Mouse (Mus musculus): Measurements from ENCODE around the gene Bhlhe23.

Bhlhe23 gene

GRCm38 (mm10) chr2:180725856-180726629 lies 50.7 kb downstream of the Bhlhe23 start:
- DNase-seq (ENCODE audit: low spot score in 2 of 2) = no peak

DNA sequence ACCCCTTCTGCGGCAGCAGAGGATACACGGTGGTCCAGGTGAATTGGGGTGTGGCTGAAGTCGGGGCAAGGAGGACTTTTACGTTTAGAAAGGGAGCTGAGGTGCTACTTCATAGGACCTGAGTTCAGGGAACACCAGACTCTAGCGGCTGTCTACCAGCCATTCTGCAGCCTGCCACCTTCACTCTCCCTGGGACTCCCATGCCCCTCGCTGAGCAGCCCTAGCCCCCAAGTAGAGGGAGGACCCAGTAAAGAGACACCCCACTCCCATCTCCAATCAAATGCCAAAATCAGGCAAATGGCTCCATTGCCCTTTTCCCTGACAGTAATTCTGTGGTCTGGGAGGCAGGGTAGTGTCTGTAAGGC lies 51.3 kb downstream of the Bhlhe23 start:
- no peak for DNase-seq (ENCODE audit: low spot score in 2 of 2)

DNA sequence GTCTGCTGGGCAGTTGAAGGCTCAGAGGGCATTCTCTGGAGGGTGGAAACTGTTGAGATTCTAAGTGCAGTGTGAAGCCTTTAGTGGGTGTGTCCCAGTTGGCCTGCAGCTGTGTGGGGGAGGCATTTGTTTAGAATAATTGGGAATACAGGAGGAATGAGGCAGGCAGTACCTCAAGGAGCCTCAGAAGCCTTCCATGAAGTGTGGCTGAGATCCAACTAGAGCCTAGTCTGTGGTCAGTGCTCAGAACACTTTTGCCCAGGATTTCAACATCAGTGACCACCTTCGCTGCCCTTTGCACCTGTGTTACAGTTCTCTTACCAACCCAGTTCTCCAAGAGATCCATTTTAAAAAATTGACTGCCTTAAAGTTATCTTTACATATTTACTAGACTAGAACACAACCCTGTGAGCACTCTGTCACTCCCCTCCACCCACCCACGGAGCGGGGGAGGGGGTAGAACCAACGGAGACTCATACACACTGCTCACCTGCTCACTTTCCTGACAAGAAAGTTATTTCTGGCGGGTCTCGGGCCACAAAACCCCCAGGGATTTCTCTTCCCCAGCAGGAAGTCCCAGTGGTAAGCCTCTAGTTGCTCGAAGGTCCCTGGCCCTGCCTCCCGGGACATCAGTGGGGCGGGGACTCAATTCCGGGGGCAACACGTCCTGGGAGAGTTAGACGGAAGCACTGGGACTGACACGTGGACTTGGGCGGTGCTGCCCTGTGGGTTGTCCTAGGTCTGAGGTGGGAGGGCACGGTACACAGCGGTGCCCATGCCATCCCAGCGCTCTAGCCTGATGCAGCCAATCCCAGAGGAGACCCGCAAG lies 51.9 kb downstream of the Bhlhe23 start, which contains the start of gene Slc17a9:
Gene Slc17a9, plus strand, starts transcription at position 679 of the 829 bp plus-strand sequence.
- no peak for DNase-seq (ENCODE audit: low spot score in 2 of 2)
